Mouse (Mus musculus) megakaryocyte, adult 5-6 weeks (primary cell): ENCODE measurements around the gene Gm3625. TPM values are rescaled to one million over a fixed set of nuclear protein-coding genes. Genes with fewer than 3 reads are reported as not detected.
A peak's percentile ranks its signal among the peaks of the same experiment; 100 is the strongest.

Experiments
- ATAC-seq: 2 replicates; pipeline ENCODE4 v1.8.0; 2016; ENCODE audit warnings: mild to moderate bottlenecking, inconsistent platforms; ENCODE audit not compliant: poor library complexity, severe bottlenecking
- total RNA-seq, 2 experiments: library from RNA; stranded (forward) in 1 of 2; stranded (reverse) in 1 of 2; fragments of 153-499, 151-499 nt in 1 of 2; fragments of 221-1000, 200-1000 nt in 1 of 2; gene quantifications; 2 replicates each; pipeline versions ENCODE4 v1.2.3 to v1.2.4; 2015 to 2017

The Gm3625 gene
- total RNA-seq (2015) = not detected in 2 replicates
- not detected in 2 replicates for total RNA-seq (2017)

- peak; percentile 80 for ATAC-seq
Observed at GRCm38 (mm10) chr12:4592541-4593165, at the start of gene Gm3625, which contains the start of gene Itsn2. Gene Gm3625 (minus strand): TSS chr12:4592927. Gene Itsn2 (plus strand): TSS chr12:4592638.

- peak; percentile 83 for ATAC-seq
Observed at GRCm38 (mm10) chr12:4640737-4641136, 48.0 kb upstream of the Gm3625 start.

GRCm38 (mm10) chr12:4638438-4638837, 45.7 kb upstream of the Gm3625 start:
- no peak for ATAC-seq

GRCm38 (mm10) chr12:4632957-4633356, 40.2 kb upstream of the Gm3625 start:
- no peak for ATAC-seq

GRCm38 (mm10) chr12:4624201-4624600, 31.5 kb upstream of the Gm3625 start:
- no peak for ATAC-seq

- no peak for ATAC-seq
Observed at GRCm38 (mm10) chr12:4614722-4615121, 22.0 kb upstream of the Gm3625 start.

- ATAC-seq = no peak
Observed at GRCm38 (mm10) chr12:4606625-4607024, 13.9 kb upstream of the Gm3625 start.

- ATAC-seq = no peak; the same call in 1 of the 2 replicates
Observed at GRCm38 (mm10) chr12:4599713-4600112, 7.0 kb upstream of the Gm3625 start.

- no peak for ATAC-seq
Observed at GRCm38 (mm10) chr12:4598666-4599428, 6.1 kb upstream of the Gm3625 start.

- peak; percentile 58 for ATAC-seq
Observed at GRCm38 (mm10) chr12:4595055-4595454, 2.3 kb upstream of the Gm3625 start.

- no peak for ATAC-seq
Observed at GRCm38 (mm10) chr12:4593930-4594391, 1.2 kb upstream of the Gm3625 start.

GRCm38 (mm10) chr12:4593166-4593929, 621 bp upstream of the Gm3625 start:
- peak; percentile 52 for ATAC-seq

- no peak for ATAC-seq
Observed at GRCm38 (mm10) chr12:4592025-4592424, 702 bp downstream of the Gm3625 start.

- ATAC-seq = no peak
Observed at GRCm38 (mm10) chr12:4588603-4589002, 4.1 kb downstream of the Gm3625 start.

GRCm38 (mm10) chr12:4587846-4588245, 4.9 kb downstream of the Gm3625 start:
- ATAC-seq = no peak

- no peak for ATAC-seq
Observed at GRCm38 (mm10) chr12:4582326-4582725, 10.4 kb downstream of the Gm3625 start.

- no peak for ATAC-seq
Observed at GRCm38 (mm10) chr12:4574065-4574464, 18.7 kb downstream of the Gm3625 start.

GRCm38 (mm10) chr12:4571864-4572263, 20.9 kb downstream of the Gm3625 start:
- peak; percentile 100 for ATAC-seq

GRCm38 (mm10) chr12:4558475-4559279, 34.0 kb downstream of the Gm3625 start:
- ATAC-seq = no peak

- no peak for ATAC-seq
Observed at GRCm38 (mm10) chr12:4558013-4558412, 34.7 kb downstream of the Gm3625 start.
